Mouse (Mus musculus): ENCODE results near the gene Galnt2.

The Galnt2 gene

DNA sequence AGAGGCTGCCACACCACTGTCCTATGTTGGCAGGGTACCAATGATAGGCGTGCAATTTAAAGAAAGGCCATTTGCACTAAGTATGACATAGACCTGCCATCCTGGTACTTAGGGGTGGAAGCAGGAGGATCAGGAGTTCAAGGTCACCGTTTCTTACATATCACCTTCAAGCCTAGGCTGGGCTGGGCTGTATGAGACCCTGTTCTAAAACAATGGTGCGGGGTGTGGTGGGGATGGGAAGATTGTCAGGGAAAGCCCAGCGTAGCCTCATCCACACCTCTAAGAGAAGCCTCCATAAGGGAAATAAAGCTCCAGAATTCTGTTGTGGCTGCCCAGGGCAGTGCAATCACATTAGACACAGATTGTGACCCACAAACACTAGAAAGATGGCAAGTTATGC is 4.3 kb downstream of the Galnt2 start:
- no peak for DNase-seq (ENCODE audit: low spot score in 2 of 2)

DNA sequence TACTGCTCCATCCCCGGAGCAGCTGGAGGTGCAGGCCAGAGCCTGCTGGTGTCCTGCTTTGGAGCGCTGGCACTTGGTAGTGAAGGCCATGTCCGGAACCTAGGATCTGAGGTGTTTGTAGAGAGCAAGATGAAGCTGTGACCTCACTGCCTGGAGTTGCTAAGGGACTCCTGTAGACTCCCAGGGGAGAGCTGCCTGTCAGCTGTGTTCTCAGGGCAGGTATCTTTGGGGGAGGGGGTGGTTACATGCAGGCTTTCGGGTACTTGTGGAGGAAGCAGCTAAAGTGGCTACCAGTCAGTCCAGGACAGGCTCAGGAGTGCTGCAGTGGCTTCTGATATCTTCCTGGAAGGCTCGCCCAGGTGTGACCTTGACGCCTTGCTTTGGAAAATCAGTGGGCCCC is 8.2 kb downstream of the Galnt2 start:
- no peak for DNase-seq (ENCODE audit: low spot score in 2 of 2)

DNA sequence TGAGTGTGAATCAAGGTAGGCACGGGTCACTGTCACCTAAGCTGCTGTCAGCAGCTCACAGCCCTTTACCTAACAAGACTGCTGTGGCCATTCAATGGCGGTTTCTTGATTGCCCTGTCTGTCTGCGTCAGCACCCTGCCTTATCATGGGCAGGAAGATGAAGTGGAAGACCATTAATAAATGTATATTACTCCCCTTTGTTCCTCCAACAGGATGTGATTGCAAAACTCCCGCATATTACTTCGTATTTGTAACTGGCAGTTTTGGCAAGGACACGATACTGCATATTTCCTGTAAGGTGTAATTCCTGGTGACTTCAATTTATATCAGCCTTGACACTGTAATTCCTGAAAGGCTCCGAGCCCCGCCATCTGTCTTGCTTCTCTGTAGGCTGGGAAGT is 9.7 kb downstream of the Galnt2 start:
- DNase-seq (ENCODE audit: low spot score in 2 of 2): no peak

DNA sequence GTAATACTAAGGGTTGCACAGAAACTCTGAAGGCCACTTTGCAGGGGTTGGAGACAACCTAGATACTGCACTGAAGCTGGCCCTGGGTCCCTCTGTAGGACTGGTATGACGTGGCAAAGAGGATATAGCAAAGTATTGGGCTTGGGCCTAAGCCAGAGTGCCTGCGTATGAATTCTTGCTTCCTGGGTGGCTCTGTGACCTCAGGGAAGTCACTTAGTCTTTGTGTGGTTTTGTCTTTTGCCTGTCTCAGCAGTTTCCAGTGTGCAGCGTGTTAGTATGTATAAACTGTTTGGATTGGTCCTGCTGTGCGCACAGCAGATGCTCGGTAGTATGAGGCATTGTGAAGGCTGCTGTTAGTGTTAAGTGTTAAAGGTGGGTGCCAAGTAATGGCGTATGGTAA is 11.0 kb downstream of the Galnt2 start:
- DNase-seq (ENCODE audit: low spot score in 2 of 2): no peak

DNA sequence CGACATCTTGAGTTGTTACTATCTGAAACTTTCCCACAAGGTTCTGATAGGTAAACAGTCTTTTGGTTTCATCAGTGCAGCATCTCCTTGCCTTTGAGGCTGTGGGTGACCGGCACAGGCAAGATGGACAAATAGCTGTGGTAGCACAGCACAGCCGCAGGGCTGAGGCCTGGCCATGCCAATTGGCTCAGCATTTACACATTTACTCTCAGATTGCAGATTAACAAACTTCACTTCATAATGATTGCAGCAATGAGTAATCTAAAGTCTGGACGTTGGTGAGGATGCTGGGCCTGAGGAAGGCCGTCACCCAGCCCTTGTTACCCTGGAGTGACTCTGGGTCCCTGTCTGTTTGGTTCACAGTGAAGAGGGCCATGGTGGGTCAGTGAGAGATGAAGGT is 11.7 kb downstream of the Galnt2 start:
- DNase-seq (ENCODE audit: low spot score in 2 of 2): no peak

DNA sequence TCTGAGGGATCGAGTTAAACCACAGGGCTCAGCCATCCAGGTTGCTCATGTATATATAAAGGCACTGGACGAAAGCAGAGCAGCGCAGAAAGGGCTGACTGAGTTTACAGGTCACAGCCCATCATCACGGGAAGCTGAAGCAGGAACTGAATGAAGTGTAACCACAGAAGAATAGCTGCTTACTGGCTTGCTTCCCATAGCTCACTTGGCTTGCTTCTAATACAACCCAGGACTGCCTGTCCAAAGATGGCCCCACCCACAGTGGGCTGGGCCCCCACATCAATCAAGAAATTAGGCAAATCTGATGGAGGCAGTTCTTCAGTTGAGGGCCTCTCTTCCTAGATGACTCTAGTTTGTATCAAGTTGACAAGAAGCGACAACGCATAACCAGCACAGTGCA is 16.4 kb downstream of the Galnt2 start:
- no peak for DNase-seq (ENCODE audit: low spot score in 2 of 2)

DNA sequence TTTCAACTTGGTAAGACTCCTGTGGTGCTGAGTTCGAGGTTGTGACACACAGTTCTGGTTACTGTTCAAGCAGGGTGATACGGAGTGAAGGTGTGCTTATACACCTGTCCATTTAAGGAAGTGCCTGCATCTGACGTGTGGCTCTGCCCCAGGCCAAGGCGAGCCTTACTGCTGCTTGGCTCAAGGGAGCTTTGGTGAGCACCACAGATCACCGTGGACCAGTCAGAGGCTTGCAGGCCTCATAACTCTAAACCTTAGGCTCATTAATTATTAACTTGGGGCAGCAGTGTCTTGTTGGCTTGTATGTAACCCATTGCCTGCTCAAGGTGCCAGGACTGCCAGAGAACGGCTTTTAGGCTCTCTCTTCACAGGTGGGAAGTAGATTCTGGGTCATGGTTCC is 17.5 kb downstream of the Galnt2 start:
- DNase-seq (ENCODE audit: low spot score in 2 of 2): no peak

DNA sequence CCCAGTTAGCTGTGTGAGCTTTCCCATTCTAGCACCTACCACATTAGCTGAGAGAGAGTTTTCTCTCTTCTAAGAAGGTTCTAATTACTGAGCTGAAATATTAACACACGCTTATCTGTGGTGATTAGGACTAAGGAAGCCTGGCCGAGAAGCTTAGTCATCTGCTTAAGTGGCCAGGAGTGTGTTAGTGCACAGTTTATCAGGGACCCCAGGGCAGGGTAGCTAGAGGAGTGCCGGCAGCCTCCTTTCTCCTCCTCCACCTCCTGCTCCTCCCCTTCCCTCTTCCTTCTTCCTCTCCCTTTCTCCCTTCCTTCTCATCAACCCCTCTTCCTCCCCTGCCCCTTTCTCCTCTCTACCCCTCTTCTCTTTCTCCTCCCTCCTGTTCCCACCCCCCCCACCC is 19.1 kb downstream of the Galnt2 start:
- DNase-seq (ENCODE audit: low spot score in 2 of 2): no peak

DNA sequence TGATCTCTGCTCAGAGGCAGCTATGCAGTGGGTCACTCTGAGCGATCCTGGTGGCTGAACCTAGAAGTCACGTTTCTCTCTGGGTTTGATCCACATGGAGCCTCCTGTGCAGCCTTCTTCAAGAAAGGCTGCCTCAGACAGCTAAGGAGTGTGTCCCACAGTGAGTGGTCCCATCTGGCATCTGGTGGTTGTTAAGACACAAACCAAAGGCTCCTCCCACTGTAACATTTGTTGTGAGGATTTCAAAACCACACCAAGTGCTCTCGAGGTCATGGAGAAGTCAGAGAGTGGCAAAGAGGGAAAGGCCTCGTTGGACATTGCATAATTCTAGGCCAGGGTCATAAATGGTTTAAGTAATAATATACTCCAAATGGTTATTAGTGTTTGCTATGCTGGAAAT is 19.6 kb downstream of the Galnt2 start:
- no peak for DNase-seq (ENCODE audit: low spot score in 2 of 2)

DNA sequence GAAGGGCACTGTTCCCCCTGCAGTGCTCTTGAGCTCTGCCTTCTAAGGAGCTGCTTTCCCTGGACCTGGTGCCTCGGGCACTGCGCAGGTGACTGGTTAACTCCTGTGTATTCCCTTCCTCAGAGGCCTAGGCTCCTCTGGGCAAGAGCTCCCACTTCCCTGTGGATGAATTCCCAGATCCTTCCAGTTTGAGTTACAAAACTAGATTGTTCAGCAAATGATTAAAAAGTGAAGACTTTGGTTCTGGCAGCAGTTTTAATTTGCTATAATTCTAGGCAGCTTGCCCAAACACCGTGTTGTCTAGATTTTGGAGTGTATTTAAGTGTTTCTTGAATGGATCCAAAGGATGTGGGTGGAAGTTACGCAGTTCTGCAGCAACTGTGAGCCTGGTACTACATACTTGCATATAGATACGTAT is 21.4 kb downstream of the Galnt2 start:
- no peak for DNase-seq (ENCODE audit: low spot score in 2 of 2)

DNA sequence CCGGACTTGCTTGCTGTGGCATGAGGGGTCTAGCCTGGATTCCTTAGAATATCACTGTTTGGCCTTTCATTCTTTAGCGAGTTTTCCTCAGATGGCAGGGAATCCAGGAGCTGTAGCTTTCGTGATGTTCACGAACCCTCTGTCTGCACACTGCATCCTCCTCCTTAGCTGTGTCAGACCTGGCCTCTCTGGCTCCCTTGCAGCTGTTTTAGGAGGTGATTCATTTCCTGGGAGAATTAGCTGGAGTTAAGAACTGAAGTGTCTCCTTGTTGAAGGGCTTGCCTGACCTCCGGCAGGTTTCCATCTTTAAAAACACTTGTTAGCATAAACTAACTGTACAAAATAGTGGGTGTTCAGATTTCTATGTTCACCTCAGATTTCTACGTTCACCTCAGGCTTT is 22.7 kb downstream of the Galnt2 start:
- no peak for DNase-seq (ENCODE audit: low spot score in 2 of 2)

DNA sequence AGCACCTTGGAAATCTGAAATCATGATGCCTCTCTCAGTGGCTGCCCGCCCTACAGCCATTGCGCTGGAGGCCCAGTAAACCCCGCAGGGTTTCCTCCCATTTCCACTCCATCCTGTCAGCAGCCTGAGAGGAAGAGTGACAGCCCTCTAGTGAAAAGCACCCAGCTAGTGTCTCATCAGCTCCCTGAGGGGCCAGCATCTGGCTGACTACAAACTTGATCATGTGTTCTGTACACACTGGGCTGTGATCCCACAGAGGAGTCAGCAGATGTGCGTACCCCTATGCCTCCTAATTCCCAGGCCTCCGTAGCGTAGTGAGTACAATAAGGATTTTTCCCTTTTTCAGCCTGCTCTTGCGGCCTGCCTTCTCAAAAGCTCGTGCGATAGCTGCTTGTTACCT is 25.6 kb downstream of the Galnt2 start:
- no peak for DNase-seq (ENCODE audit: low spot score in 2 of 2)

DNA sequence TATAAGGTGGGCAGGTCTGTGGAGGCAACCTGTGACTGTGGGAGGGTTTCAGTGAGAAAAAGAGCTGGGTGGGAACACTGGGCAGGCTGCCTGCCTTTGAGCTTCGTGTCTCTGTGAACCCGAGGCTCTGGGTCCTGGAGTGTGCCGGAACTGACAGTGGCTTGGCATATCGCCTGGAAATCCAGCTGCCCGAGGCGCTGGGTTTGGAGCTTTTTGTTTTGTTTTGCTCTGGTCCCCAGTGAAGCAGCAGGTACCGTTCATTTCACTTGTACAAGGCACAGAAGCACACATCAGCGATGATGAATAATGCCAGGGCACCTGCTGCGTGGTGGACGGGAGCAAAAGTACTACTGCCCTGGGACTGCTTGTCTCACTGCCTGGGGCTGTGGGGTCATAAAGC is 26.2 kb downstream of the Galnt2 start:
- DNase-seq (ENCODE audit: low spot score in 2 of 2): no peak

DNA sequence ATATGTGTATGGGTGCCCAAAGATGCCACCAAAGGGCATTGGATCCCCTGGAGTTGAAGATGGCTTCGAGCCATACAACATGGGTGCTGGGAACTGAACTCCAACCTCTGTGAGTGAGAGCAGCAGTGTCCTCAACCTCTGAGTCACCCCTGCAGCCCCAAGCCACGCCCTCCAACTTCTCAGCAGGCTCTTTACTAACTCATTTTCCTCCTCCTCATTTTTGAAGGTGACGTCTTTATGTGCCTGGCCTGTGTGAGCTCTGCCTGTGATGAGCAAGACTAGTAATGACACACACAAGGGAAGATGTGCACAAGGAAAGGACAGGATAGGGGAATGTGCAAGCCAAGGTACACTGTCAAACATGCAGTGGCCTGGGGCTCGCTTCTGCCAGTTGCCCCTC is 28.0 kb downstream of the Galnt2 start:
- DNase-seq (ENCODE audit: low spot score in 2 of 2): no peak

DNA sequence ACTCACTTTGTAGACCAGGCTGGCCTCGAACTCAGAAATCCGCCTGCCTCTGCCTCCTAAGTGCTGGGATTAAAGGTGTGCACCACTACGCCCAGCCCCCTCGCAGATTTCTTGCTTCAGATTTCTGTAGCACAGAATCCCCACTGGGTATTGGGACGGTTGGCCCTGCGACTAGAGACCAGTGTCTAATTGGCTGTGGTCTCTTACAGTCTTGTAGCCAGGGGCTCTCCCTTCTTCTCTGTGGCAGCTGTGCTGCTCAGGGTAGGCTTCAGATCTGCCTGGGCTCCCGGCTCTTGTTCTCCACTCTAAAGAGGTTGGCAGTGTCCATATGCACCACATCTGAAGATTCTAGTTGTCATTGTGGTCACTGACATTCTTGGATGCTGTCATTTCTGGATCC is 28.7 kb downstream of the Galnt2 start:
- DNase-seq (ENCODE audit: low spot score in 2 of 2): no peak

DNA sequence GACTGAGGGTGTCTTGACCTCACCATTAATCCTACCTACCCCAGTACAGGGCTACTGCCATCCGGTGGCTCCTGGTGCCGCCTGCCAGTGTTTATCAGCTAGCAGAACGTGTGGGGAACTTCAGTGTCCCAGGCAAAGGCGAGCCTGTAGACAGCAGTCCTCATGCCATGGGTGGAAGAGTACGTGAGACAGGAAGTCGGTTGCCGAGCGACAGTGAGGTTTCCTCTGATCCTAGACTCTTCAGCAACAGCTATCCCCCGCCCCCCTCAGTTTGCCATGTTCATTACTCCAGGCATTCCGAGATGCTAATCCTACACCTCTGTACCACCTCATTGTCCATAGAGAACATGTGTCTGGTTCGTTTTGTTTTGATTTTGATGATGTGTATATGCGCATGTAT is 29.2 kb downstream of the Galnt2 start:
- no peak for DNase-seq (ENCODE audit: low spot score in 2 of 2)

DNA sequence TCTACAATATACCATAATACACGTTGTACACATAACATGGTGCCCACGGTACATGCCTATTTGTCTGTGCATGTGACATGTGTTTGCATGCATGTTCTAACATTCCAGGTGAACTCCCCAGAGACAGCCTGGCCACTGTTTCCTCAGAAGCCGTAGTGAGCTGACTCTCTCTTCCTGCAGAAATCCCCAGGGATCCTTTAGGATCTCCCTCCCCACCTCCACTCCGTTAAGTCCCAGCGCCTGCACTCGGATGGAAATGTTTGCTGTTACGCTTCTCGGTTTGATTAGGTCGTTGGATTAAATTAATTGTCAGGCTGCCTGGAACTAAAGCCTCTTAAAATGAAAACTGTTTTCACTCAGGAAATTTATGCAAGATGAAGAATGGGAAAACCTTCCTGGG is 31.9 kb downstream of the Galnt2 start:
- DNase-seq (ENCODE audit: low spot score in 2 of 2): no peak

DNA sequence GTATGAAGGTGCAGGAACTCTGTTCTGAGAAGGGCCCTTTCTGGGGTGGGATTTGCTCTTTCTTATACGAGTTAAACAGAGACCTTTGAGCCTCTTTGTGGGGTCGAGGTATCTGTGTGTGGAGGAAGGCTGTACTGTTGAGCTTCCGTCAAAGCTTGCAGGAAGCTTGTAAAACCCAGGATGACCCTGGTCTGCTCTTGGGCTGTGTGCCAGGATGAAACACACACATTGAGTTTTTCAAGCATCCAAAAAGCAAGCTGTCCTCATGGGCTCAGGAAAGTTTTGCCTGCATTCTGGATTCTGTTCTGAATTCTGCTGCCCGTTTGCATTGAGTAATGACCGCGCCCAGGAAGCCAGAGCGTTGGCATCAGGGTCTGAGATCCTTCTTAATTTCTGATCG is 32.8 kb downstream of the Galnt2 start:
- DNase-seq (ENCODE audit: low spot score in 2 of 2): no peak

DNA sequence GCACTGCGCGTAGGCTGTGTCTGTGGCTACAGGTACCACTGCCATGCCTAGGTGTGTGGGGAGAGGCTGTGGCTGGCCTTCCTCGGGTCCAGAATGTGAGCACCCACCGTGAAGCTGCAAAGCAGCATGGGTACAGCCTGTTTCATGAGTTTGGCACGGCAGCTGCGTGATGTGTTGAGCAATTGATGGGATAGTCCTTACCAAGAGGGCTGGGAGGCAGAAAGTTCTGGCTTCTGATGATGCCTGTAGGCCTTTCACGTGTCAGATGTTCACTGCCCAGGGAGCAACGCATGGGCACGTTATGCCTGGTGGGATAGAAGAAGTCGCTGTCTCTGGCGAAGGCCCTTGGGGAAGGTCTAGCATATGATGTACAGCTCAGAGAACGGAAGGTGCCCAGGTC is 33.5 kb downstream of the Galnt2 start:
- no peak for DNase-seq (ENCODE audit: low spot score in 2 of 2)

DNA sequence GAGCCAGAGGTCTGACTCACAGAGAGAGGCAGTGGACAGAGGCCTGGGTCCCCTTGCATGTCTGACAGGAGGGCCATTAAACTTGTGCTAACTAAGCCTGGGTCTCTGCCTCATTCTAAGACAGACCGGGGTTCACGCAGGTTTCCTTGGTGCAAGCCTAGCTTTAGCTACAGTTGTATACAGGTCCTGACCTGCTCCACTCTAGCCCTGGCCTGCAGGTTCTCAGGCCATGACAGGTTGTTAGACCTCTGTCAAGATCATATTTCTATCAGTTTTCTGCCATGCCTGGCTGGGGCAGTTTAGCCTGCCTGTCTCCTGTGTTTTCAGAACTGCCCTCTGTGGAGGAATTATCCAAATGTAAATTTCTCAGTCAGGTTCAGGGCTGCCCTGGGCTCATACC is 33.9 kb downstream of the Galnt2 start:
- no peak for DNase-seq (ENCODE audit: low spot score in 2 of 2)

DNA sequence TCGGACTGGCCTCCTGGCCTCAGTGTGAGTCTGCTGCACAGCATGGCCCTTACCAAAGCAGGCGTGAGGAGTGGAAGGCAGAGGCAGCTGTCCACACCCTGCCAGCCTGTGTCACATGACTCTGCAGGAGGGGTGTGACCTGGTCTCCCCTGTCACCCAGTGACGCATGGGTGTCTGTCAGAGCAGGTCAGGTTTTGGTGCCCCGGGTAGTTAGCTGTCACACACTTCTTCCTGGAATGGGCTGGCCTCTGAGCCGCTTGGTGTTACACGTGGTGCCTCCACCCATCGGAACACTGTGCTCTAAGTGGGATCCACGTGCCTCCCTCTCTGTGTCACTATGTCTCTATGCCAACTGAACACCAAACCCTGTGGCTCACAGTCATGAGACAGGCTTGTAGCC is 34.6 kb downstream of the Galnt2 start:
- DNase-seq (ENCODE audit: low spot score in 2 of 2): no peak

DNA sequence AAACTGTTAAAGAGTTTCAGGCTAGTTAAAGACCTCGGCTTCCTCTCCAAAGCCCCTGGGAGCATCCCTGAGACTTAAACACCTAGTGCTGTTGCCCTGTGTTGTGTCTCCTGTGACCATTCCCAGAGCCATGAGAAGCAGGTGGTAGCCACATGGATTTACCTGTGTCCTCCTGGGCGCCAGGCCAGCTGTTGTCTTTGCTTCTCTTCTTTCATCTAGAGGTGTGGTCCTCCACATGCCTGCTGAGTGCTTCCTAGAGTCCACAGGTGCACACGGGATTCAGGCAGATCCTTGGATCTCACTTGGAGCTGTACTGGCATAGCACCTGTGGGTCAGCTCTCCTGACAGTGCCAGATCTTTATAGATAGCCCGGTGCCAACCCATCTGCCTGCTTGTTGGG is 36.0 kb downstream of the Galnt2 start:
- no peak for DNase-seq (ENCODE audit: low spot score in 2 of 2)

DNA sequence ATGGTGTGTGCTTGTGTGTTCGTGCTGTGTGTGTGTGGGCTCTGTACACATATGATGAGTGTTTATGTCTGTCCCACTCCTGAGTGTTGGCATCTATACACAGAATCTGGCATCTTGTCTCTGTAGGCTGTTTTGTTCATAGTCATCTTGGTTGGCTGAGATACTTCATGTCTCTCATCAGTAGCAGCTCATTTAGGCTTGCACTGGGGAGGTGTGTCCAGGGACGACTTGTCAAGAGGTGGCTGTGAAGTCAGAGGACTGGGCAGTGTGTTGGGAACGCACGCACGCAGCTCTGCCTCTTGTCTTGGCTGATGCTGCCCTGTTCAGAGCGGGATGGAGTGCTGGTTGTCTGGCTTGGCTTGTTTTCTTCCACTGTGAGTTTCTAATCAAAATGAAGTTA is 39.3 kb downstream of the Galnt2 start:
- DNase-seq (ENCODE audit: low spot score in 2 of 2): no peak

DNA sequence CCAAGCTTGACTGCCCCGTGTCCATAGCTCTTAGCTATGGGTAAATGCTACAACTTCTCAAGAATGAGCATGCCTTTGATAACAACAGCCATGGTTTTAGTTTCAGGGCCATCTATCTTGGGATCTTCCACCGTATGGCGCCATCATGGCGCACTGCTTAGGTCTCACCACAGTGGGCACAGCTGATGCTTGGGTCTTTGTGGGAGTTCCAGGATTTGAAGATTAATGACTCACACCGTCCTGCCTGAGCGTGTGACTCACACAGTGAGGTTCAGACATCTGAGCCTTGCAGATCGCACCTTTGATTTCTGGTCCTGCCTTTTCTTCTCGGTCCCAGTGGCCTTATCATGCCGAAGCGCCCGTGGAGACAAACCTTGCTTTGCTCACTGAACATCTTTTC is 39.7 kb downstream of the Galnt2 start:
- no peak for DNase-seq (ENCODE audit: low spot score in 2 of 2)

DNA sequence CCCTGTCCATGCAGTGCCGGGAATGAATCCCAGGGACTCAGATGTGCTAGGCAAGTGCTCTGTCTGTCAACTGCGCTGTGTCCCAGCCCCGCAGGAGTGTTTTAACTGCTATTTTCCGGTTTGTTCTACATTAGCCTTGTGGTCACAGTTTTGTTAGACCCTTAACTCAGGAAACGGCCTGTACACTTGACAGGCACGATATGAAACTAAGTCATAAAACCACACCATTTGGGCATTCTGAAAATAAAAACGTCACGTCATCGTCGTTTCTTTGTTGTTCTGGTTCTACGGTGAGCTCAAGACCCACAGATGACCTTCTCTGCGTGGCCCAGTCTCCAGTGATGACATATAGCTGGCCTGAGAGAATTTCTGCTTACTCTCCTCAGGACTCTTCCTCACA is 40.3 kb downstream of the Galnt2 start:
- no peak for DNase-seq (ENCODE audit: low spot score in 2 of 2)

Measured in spleen, postnatal 4 days (tissue).